Mouse (Mus musculus) G1E (cell line): ENCODE results near the gene Mrps12.

ENCODE experiments used
- CTCF ChIP-seq: IDR thresholded peaks from 2 replicates; pipeline ENCODE4 v1.5.1; 2012; ENCODE audit warnings: low read depth, low read length, inconsistent platforms, mixed read lengths
- GATA1 ChIP-seq: IDR thresholded peaks from 2 replicates; pipeline ENCODE4 v1.6.1; 2012; ENCODE audit warnings: borderline replicate concordance, low read length, inconsistent platforms, mixed read lengths
- GATA2 ChIP-seq: IDR thresholded peaks from 2 replicates; pipeline ENCODE4 v1.6.1; 2012; ENCODE audit warnings: low read depth, low read length, inconsistent platforms, borderline replicate concordance
- POLR2AphosphoS5 ChIP-seq: IDR thresholded peaks from 2 replicates; pipeline ENCODE4 v1.6.1; 2012; ENCODE audit warnings: low read depth, low read length, inconsistent platforms; ENCODE audit not compliant: insufficient replicate concordance
- TAL1 ChIP-seq: conservative IDR thresholded peaks from 2 replicates; pipeline ENCODE4 v1.6.1; 2012; ENCODE audit warnings: low read depth, low read length, inconsistent platforms, mixed read lengths

DNA sequence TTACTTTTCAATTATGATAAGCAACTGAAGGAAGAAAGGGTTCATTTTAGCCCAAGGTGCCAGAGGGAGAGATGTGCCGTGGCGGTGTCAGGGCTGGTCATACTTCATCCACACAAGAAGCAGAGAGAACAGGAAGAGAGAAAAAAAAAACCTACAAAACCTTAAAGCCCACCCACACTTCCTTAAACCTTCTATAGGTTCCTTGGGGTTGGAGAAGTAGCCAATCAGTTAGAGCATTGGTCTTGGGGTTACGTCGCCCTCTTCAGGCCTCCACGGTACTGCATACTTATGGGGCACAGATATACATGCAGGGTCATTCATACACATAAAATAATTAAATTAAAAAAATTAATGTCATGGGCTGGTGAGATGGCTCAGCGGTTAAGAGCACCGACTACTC is 19.5 kb downstream of the Mrps12 start:
- TF ChIP-seq CTCF (no peak), GATA1 (no peak), POLR2AphosphoS5 (no peak), TAL1 (no peak), GATA2 (no peak)
